Mouse (Mus musculus): ENCODE measurements at regions not wholly inside any gene's neighbourhood (a gene's known extent, or its start where the extent isn't known, plus 50 kb on each side); places are given as distances from the start of the nearest gene placed in this dataset.

- DNase-seq (ENCODE audit: low spot score) = no peak
Measured at GRCm38 (mm10) chr9:94467846-94468245, 70.0 kb downstream of the 1190002N15Rik start.

- DNase-seq (ENCODE audit: low spot score) = no peak
Measured at GRCm38 (mm10) chr9:94456085-94456531, 81.8 kb downstream of the 1190002N15Rik start.

GRCm38 (mm10) chr9:94455466-94455865, 82.4 kb downstream of the 1190002N15Rik start:
- no peak for DNase-seq (ENCODE audit: low spot score)

DNA sequence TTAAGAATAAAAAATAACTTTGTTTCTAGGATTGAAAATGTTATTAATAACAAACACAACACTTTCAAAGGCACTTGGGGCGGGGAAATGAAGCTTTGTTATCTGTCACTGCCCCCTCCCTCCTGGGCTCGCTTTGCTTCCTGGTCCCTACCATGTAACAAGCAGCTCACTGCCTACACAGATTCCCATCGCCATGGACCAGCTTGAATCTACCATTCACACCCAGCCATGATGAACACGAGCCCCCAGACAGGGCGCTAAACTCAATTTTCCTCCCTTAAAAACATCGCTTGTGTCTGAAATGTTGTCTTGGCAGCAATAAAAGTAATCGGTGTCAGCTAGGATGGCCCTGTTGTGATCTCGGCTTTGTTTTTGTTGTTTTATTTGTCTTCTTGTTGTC, 88.0 kb downstream of the 1190002N15Rik start:
- DNase-seq (ENCODE audit: low spot score) = no peak

- no peak for DNase-seq (ENCODE audit: low spot score)
Measured at GRCm38 (mm10) chr9:94446182-94446763, 91.6 kb downstream of the 1190002N15Rik start.

- no peak for DNase-seq (ENCODE audit: low spot score)
Measured at GRCm38 (mm10) chr9:94444140-94444789, 93.6 kb downstream of the 1190002N15Rik start.

GRCm38 (mm10) chr9:94441393-94441792, 96.5 kb downstream of the 1190002N15Rik start:
- DNase-seq (ENCODE audit: low spot score) = no peak

DNA sequence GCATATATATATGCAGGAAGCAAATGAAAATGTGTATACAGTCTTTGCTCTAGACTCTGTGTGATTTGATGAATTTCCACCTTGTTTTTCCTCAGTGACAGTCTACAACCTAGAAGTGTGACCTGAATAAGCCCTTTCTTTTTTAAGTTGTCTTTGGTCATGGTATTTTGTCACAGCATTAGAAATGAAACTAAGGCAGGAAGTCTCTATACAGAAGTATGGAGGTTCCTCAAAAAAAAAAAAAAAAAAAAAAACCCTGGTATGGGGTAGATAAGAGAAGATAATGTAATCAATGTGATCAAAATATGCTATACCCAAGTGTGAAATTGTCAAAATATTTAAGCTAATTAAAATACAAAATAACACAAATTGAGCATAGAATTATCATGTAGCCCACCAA, 104.4 kb downstream of the 1190002N15Rik start:
- DNase-seq (ENCODE audit: low spot score) = no peak

- DNase-seq (ENCODE audit: low spot score) = no peak
Measured at GRCm38 (mm10) chr9:94432144-94432747, 105.6 kb downstream of the 1190002N15Rik start.

GRCm38 (mm10) chr9:94431540-94431939, 106.3 kb downstream of the 1190002N15Rik start:
- DNase-seq (ENCODE audit: low spot score) = peak; percentile 28

GRCm38 (mm10) chr9:94430996-94431395, 106.9 kb downstream of the 1190002N15Rik start:
- no peak for DNase-seq (ENCODE audit: low spot score)

DNA sequence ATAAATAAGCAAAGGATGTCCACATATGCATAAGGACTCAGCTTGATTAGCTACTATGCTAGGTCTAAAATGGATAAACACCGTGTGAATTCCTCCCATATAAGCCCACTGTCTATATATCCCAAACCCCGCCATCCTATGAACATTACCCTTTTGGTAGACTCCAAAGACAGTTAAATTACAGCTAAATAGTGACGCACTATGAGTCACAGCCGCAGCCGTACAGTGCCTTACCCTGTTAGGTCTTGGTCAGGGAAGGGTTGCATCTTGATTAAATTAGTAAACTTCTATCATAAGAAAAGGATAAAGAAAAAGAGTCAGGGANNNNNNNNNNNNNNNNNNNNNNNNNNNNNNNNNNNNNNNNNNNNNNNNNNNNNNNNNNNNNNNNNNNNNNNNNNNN, 111.1 kb downstream of the 1190002N15Rik start:
- DNase-seq (ENCODE audit: low spot score) = no peak

DNA sequence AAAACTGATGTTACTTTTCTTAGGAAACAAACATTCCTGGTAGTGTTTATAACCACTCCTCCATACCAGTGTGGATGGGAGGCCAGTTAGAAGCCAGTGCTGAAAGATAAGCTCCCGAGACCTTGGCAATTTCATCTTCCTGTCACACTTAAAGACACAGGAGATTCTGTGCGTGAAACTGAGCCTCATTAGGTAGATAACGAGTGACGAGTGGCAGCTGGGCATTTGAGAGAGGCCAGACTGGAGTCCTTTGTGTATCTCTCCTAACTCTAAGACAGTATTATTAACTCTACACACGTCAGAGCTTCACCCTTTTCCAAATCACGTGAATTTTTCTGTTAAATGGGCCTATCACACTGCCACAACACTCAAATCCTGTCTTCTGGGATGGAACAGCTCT, 112.1 kb downstream of the 1190002N15Rik start:
- DNase-seq (ENCODE audit: low spot score) = peak; percentile 15

- DNase-seq (ENCODE audit: low spot score) = no peak
Measured at GRCm38 (mm10) chr9:94424438-94425135, 113.3 kb downstream of the 1190002N15Rik start.

DNA sequence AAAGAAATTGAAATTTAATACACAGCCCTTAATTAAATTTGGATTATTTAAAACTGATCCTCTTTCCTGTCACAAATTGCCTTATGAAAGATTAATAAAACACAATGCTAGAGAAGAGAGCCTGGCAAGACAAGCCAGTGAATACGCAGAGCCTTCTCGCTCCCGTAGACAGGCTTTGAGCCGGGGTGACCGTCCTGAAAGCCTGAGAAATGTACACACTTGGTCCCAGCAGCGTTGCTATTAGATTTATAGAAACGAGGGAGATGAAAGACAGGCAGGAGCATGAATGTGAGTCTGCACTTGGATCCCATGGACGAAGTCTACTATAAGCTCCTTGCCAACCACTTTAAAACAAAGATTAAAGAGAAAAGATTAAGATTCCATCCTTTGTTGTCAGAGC, 127.3 kb downstream of the 1190002N15Rik start:
- DNase-seq (ENCODE audit: low spot score) = no peak

DNA sequence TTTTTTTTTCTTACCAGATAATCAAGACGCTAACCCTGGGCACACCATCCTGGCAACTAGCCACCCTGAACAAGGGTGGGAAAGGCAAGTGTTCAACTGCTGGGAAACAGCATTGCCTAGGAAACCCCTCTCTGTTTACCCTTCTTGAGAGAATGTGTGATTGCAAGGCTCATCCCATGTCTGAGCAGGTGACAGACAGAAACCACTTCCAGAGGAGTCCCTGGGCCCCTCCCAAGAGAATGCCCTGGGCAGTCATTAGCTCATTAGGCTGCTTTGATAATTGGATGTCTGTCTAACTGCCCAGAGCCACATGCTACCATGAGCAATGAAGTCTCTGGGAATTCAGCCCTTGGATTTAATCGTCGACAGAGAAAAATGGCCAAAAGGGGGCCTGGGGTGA, 127.8 kb downstream of the 1190002N15Rik start:
- DNase-seq (ENCODE audit: low spot score) = no peak

DNA sequence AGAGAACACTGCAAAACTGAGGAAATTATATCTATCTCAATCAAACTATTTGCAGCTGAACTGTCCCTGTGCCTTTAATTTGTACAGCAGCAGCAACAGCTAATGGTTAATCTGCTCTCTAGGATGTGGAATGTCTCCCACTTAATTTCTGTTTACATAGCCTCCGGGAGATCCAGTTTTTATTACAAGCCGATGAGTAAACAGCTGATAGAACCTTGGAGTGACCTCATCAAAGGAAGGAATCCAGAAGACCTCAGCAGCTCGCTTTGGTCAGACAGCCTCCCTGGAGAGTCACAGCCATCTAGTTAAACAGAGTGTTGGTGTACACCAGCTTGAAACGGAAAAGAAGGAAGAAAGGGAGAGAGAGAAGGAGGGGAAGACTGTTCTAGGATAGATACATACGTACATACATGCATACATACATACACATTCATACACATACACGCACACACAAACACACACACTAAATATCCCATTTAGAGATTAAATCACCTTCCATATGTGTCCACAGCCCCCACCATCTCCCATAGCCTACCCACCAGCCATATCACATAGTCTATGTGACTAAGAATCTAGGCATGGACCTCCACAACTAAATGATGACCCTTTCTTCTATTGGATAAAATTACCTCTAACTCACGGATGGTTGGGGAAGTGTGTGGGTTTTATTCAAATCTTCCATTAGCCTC, 129.1 kb downstream of the 1190002N15Rik start:
- no peak for DNase-seq (ENCODE audit: low spot score)

DNA sequence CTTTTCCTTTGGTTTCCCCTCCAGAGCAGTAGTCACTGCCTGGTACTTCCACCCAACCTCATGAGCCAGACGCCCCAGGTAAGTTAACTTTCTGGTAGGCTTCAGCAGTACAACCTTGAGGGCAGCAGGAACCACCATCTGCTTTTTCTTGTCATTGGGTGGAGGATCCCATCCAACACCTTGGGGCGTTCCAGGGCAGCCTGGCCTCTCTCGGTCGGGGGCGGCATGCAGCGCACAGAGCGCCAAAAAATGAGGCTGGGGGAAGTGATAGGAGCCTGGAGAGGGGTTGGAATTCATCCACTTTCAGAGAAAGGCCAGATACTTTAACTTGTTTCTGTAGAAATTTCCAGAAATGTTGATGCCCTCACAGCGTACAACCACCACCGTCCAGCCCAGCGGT, 130.2 kb downstream of the 1190002N15Rik start:
- no peak for DNase-seq (ENCODE audit: low spot score)

DNA sequence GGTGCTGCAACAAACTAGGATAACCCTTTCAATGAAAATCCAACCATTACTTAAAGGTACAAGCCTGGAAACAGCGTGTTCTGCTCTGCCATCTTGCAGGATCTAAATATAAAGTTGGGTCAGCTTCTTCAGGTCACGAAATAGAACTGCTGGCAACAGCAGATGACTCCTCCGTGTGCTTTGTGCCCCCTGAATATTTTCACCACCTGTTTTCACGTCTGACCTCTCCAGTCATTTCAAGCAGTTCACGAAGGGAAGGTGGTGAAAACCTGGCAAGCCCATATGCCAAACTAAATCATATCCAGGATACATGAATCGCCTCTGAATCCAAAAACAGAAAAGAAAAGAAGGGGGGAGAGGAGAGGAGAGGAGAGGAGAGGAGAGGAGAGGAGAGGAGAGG, 133.3 kb downstream of the 1190002N15Rik start:
- DNase-seq (ENCODE audit: low spot score) = no peak

GRCm38 (mm10) chr9:94400596-94400995, 137.3 kb downstream of the 1190002N15Rik start:
- DNase-seq (ENCODE audit: low spot score) = no peak

DNA sequence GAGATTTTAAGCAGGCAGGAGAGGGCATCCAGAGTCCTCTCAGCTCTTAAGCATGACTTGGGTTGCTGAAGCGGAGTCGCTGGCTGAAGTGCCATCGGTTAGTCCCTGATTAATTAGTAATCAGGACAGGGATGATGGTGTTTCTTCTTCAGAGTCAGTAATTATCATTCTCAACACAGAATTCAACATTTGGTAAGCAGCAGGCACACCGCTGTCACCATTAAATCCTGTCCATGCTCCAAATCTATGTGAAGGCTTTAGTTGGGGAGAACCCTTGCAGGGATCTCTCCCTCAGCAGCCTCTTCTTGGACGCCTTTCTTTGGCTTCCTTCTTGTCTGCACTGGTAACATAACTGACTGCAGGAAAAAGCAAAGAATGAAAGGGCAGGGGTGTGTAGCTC, 142.7 kb downstream of the 1190002N15Rik start:
- no peak for DNase-seq (ENCODE audit: low spot score)

- no peak for DNase-seq (ENCODE audit: low spot score)
Measured at GRCm38 (mm10) chr9:94386190-94386589, 151.7 kb downstream of the 1190002N15Rik start.

Data from c-Kit-positive CD71-positive TER-119-positive erythroid progenitor cells, embryonic 14.5 days (primary cell).